Mouse (Mus musculus) embryo, embryonic 10 days (tissue): Measurements from ENCODE around the gene Ryk.

ENCODE experiments used
- DNase-seq: peaks from one replicate; pipeline ENCODE4 v3.0.0-alpha.2; 2015; ENCODE audit warnings: low spot score

The Ryk gene

GRCm38 (mm10) chr9:102951091-102951994 lies 116.6 kb downstream of the Ryk start:
- no peak for DNase-seq

DNA sequence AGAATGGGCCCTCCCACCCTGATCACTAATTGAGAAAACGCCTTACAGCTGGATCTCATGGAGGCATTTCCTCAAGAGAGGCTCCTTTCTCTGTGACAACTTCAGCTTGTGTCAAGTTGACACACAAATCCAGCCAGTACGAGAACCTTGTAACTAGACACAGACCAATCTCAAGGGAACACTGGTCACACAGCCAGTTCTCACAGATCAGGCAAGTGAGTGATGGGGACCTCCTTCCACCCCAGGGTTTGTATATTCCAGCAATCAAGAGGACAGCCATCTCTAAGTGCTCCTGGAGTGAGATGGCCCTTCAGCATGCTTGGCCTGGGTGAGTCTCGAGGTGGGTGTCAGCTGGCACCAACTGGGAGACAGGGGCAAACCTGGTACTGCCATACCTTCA lies 121.1 kb downstream of the Ryk start:
- DNase-seq = no peak
